Mouse (Mus musculus) midbrain, embryonic 11.5 days (tissue): ENCODE measurements at regions not wholly inside any gene's neighbourhood (a gene's known extent, or its start where the extent isn't known, plus 50 kb on each side); places are given as distances from the start of the nearest gene placed in this dataset.

Experiments used
- ATAC-seq: fragments of 200-750 bp; cut with Nextera tagmentation; 2 replicates; pipeline ENCODE4 v1.8.0; 2017; ENCODE audit warnings: moderate TSS enrichment, moderate library complexity; ENCODE audit not compliant: low FRiP score
- DNase-seq: peaks from one replicate; pipeline ENCODE4 v3.0.0; 2015; ENCODE audit warnings: low spot score; ENCODE audit errors: missing footprints
- H3K27ac ChIP-seq: fragments of 300-500 bp; sonication (generic); 2 replicates; pipeline ENCODE4 v1.5.1; 2014; ENCODE audit warnings: low read depth, low read length
- H3K27me3 ChIP-seq: fragments of 300-500 bp; sonication (generic); 2 replicates; pipeline ENCODE4 v1.6.1; 2014; ENCODE audit warnings: mild to moderate bottlenecking, low read length, moderate library complexity, mixed read lengths; ENCODE audit not compliant: control insufficient read depth, insufficient read depth
- H3K36me3 ChIP-seq: fragments of 300-500 bp; sonication (generic); 2 replicates; pipeline ENCODE4 v1.6.1; 2014; ENCODE audit warnings: mild to moderate bottlenecking, low read length, moderate library complexity, mixed read lengths; ENCODE audit not compliant: control insufficient read depth, insufficient read depth
- H3K4me1 ChIP-seq: fragments of 300-500 bp; sonication (generic); 2 replicates; pipeline ENCODE4 v1.6.1; 2014; ENCODE audit warnings: low read length; ENCODE audit not compliant: control insufficient read depth, insufficient read depth
- H3K4me2 ChIP-seq: fragments of 300-500 bp; sonication (generic); 2 replicates; pipeline ENCODE4 v1.6.1; 2014; ENCODE audit warnings: mild to moderate bottlenecking, moderate library complexity
- H3K4me3 ChIP-seq: fragments of 300-500 bp; sonication (generic); 2 replicates; pipeline ENCODE4 v1.5.1; 2014; ENCODE audit warnings: low read depth, low read length
- H3K9ac ChIP-seq: fragments of 300-500 bp; sonication (generic); 2 replicates; pipeline ENCODE4 v1.6.1; 2014; ENCODE audit warnings: low read length
- H3K9me3 ChIP-seq: fragments of 300-500 bp; sonication (generic); 2 replicates; pipeline ENCODE4 v1.6.1; 2016; ENCODE audit warnings: low read length; ENCODE audit not compliant: control insufficient read depth
- WGBS: fragments of 180-500 bp; shearing (Covaris S2); extraction: QIAGEN DNeasy Blood & Tissue Kit; methylation state at CpG from one replicate; pipeline ENCODE4 v1.1.7; 2014; 5-methylcytosine and 5-hydroxymethylcytosine counted together

DNA sequence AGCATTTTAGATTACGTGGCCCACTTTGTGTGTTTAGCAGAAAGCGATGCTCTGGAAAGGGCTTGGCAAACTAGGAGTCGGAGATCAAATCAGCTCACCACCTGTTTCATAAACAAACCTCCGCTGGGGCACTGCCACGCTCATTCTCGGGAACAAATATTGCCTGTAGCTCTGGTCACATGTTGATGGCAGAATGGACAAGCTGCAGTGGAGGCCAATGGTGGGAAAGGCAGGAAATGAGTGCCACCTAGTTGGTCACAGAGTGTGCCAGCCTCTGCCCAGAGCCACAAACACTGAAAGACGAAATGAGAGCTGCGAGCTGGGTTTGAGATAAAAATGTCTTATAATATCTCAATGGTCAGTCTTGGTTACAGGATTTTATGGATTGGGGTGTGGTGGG is 259.2 kb upstream of the Csf3r start:
- Histone ChIP-seq H3K9ac (no peak overlapping the region), H3K4me2 (no peak overlapping the region), H3K36me3 (no peaks in the 10 kb centered on the region), H3K4me3 (no peak overlapping the region), H3K9me3 (no peaks in the 10 kb centered on the region), H3K4me1 (no peaks in the 10 kb centered on the region), H3K27ac (no peak overlapping the region), H3K27me3 (no peaks in the 10 kb centered on the region)
- DNase-seq (no peak), ATAC-seq (no peak)
- WGBS = 88% methylated on average over 8 of the region's 8 CpGs

DNA sequence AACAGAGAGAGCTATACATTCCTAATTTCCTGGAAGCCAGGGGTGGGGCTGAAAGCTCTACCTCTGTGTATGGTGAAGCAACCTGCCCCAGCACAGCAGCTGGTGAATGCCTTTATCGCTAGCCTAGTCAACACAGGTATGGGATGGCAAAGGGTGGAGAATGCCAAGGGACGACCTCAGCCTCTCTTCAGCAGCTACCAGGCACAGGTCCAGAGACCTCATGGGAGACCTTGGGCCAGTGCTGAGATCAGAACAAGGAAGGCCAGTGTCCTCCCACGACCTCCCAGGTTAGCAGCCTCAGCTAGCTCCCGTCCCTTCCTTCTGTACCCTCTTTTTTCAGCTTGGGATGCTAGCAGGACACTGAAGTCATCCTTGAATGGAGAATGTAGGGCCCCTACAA is 247.2 kb upstream of the Csf3r start:
- Histone ChIP-seq H3K4me1 (peaks cover 23% of the 10 kb centered on the region), H3K4me2 (no peak overlapping the region), H3K27me3 (no peaks in the 10 kb centered on the region; the same call in 1 of the 2 replicates), H3K36me3 (no peaks in the 10 kb centered on the region), H3K9ac (no peak overlapping the region), H3K27ac (no peak overlapping the region), H3K9me3 (no peaks in the 10 kb centered on the region), H3K4me3 (no peak overlapping the region)
- 86% methylated on average over 4 of the region's 4 CpGs for WGBS
- DNase-seq (no peak), ATAC-seq (no peak)

DNA sequence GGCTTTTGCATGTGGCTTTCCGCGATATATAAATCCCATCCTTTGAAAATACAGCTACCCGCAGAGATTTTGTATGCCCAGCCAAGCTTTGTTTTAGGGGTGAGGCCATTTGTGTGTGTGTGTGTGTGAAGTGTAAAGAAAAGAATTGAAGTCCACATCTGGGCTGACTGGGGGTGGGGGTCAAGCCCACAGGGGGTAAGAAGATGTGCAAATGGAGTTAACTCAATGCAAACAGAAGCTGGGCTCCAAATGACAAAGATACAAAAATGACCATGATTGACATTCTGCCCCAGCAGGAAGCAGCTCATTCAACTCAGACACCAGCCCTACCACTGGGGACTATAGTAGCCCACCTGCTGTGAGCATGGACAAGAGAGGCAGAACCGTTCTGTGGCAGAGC is 244.2 kb upstream of the Csf3r start:
- no peak overlapping the region for H3K4me3 ChIP-seq
- peak; percentile 52; the same call in 1 of the 2 replicates for ATAC-seq
- H3K4me2 ChIP-seq = no peak overlapping the region
- no peak overlapping the region for H3K27ac ChIP-seq
- H3K9ac ChIP-seq = no peak overlapping the region
- peaks cover 23% of the 10 kb centered on the region for H3K4me1 ChIP-seq
- no peaks in the 10 kb centered on the region; the same call in 1 of the 2 replicates for H3K27me3 ChIP-seq
- peak; percentile 91 for DNase-seq
- no peaks in the 10 kb centered on the region for H3K9me3 ChIP-seq
- 6% methylated on average over 4 of the region's 4 CpGs for WGBS
- H3K36me3 ChIP-seq = no peaks in the 10 kb centered on the region

DNA sequence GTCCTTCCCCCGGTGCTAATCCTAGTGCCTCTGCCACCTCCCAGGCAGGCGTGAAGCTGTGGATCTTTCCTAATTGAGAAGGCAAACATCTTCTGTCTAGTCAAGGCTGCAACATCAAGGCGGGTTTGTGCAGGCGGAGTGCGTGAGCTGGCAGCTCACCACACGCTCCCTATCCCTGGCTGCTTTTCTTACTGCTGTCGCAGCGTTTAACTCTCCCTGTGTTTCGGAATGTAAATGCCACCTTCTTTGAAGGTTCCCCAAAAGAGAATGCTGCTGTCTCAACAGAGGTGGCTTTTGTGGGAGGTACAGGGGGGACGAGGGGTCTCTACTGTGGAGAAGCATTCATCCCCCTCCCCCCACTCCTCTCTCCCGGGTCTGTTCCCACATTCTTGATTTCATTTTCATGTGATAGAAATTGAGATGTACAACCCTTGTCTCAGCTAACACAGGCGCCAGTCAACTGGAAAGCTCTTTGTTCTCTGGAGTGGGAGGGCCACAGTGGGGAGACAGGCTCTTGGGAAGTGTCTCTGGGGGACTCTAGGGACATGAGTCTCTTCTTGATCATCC is 243.3 kb upstream of the Csf3r start:
- peak; percentile 91 for DNase-seq
- no peak overlapping the region for H3K9ac ChIP-seq

DNA sequence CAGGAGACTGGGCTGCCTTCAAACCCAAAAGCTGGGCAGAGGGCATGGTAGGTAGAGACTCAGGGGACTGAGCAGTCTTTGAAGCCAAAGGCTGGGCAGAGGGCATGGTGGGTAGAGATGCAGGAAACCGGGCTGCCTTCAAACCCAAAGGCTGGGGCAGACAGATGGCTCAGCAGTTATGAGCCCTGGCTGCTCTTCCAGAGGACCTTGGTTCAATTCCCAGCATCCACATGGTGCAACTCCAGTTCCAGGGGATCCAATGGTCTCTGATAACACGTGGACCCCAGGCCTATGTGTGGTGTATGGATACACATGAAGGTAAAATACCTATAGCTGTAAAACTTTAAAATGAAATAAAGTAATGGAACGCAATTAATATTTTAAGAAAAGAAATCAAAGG is 242.0 kb upstream of the Csf3r start:
- Histone ChIP-seq H3K4me1 (peaks cover 23% of the 10 kb centered on the region), H3K27me3 (no peaks in the 10 kb centered on the region; the same call in 1 of the 2 replicates), H3K36me3 (no peaks in the 10 kb centered on the region), H3K4me3 (no peak overlapping the region), H3K9ac (no peak overlapping the region), H3K27ac (no peak overlapping the region), H3K9me3 (no peaks in the 10 kb centered on the region), H3K4me2 (no peak overlapping the region)
- no peak for ATAC-seq
- DNase-seq = no peak
- WGBS = 82% methylated on average over 3 of the region's 3 CpGs

More for the DNA sequence above, 243.3 kb upstream of the Csf3r start:
- WGBS = 3% methylated on average over 12 of the region's 12 CpGs
- Histone ChIP-seq H3K4me3 (no peak overlapping the region), H3K9me3 (no peaks in the 10 kb centered on the region), H3K36me3 (no peaks in the 10 kb centered on the region), H3K27me3 (no peaks in the 10 kb centered on the region; the same call in 1 of the 2 replicates), H3K4me2 (no peak overlapping the region), H3K27ac (no peak overlapping the region), H3K4me1 (peaks cover 23% of the 10 kb centered on the region)
- ATAC-seq = peak; percentile 64

DNA sequence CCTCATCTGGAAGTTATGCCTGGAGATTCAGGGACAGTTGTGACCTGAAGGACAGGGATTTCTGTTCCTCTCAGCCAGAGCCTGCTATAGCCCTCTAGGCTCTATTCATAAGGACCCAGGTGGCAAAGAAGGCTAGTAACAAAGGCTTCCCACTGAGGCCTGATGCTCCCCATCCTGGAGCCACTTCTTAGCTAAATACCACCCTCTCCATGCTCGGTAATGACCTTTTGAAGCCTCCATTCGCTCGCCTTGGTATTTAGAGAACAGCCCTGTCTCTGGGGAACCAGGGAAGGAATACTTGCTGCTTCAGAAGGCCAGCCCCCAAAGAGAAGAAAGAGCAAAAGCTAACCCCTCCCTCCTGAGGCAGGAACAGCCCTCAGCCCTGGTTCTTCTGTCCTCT is 238.3 kb upstream of the Csf3r start:
- 15% methylated on average over 3 of the region's 3 CpGs for whole genome bisulfite sequencing
- no peak overlapping the region for H3K9ac ChIP-seq
- no peak overlapping the region for H3K4me2 ChIP-seq
- no peaks in the 10 kb centered on the region for H3K36me3 ChIP-seq
- DNase-seq = no peak
- H3K4me3 ChIP-seq = no peak overlapping the region
- H3K9me3 ChIP-seq = no peaks in the 10 kb centered on the region
- H3K27me3 ChIP-seq = no peaks in the 10 kb centered on the region; the same call in 1 of the 2 replicates
- no peak for ATAC-seq
- no peak overlapping the region for H3K27ac ChIP-seq
- peaks cover 4% of the 10 kb centered on the region for H3K4me1 ChIP-seq

DNA sequence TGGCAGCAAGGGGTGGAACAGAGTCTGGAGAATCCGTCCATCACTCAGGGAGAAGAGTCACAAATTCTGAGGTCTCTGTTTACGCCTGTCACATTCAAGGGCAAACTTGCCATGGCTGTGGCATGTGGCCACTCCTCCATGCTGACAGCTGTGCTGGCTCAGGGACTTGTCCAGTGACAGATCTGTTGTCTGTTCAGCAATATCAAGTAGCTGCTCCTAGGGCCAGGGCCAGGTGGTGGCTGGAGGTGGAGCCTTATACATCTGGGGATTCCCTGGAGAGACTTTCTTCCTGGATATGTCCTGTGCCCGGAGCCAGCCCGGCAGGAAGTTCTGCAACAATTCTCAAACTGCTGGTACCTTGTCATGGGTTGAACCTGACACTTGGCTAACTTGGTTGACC is 229.7 kb upstream of the Csf3r start:
- no peak overlapping the region for H3K9ac ChIP-seq
- H3K4me2 ChIP-seq = no peak overlapping the region
- H3K27me3 ChIP-seq = no peaks in the 10 kb centered on the region
- H3K4me1 ChIP-seq = no peaks in the 10 kb centered on the region
- no peak overlapping the region for H3K4me3 ChIP-seq
- H3K9me3 ChIP-seq = no peaks in the 10 kb centered on the region; the same call in 1 of the 2 replicates
- no peak for ATAC-seq
- no peak overlapping the region for H3K27ac ChIP-seq
- no peaks in the 10 kb centered on the region for H3K36me3 ChIP-seq
- 84% methylated on average over 4 of the region's 4 CpGs for WGBS
- no peak for DNase-seq

DNA sequence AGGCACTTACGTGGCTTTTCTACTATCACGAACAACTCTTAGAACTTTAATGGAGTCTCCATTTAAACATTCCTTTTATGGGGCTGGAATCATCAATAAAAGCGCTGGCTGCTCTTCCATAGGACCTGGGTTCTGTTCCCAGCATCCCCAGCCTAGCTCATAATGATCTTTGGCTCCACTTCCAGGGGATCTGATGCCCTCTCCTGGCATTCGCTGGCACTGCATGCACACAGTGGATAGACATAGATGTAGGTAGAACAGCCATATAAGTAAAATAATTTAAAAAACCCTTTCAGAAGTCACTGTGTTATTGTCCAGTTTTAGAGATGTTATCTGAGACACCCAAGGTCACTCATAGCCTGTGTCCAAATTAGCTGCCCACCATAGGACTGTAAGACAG is 216.4 kb upstream of the Csf3r start:
- Histone ChIP-seq H3K36me3 (no peaks in the 10 kb centered on the region), H3K9ac (no peak overlapping the region), H3K4me1 (no peaks in the 10 kb centered on the region), H3K4me2 (no peak overlapping the region), H3K27ac (no peak overlapping the region), H3K9me3 (no peaks in the 10 kb centered on the region), H3K4me3 (no peak overlapping the region), H3K27me3 (no peaks in the 10 kb centered on the region)
- WGBS = 89% methylated on average over 4 of the region's 4 CpGs
- DNase-seq (no peak), ATAC-seq (no peak)

DNA sequence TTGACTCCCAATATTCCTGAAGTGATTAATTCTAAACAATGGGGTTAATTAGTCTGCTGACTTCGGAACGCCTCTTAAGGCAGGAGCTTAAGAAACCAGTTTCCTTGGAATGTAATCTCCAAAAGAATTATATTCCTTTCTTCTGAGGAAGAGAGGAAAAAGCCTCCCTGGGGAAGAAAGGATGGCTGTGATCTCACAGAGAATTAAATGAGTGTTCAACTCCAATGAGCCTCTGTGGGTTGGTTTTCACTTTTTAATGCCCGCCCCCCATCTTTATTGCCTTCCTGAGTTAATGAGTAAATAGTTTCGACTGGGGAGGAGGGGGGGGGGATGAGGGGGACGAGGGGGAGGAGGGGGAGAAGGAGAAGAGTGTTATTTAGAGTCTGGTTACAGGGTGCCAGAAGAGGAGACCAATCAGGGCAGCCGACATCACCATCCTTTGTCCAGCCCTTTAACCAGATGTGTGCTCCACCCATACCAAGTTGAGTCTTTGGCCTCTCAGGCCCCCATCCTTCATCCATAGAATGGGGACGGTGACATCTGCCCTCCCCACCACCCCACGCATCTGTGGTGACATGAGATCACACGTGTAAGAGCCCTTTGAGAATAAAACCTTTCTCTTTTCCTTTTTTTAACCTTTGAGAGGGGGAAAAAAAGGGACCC is 214.8 kb upstream of the Csf3r start:
- 21% methylated on average over 9 of the region's 9 CpGs for WGBS
- Histone ChIP-seq H3K4me3 (no peak overlapping the region), H3K4me2 (no peak overlapping the region), H3K9me3 (no peaks in the 10 kb centered on the region), H3K9ac (no peak overlapping the region), H3K4me1 (no peaks in the 10 kb centered on the region), H3K36me3 (no peaks in the 10 kb centered on the region), H3K27ac (no peak overlapping the region), H3K27me3 (no peaks in the 10 kb centered on the region)
- DNase-seq = no peak
- no peak for ATAC-seq
